Mouse (Mus musculus): ENCODE data around the gene Serpinb2. TPM values are rescaled to one million over a fixed set of nuclear protein-coding genes. Genes with fewer than 3 reads are reported as not detected.

Gene Serpinb2
- polyA plus RNA-seq, 1 experiment from 2014 or later: 0.25 TPM

GRCm38 (mm10) chr1:107528325-107529078 lies 17.3 kb downstream of the Serpinb2 start:
- Histone ChIP-seq H3K27me3 (replicated peaks; ENCODE audit: low read depth, poor library complexity, severe bottlenecking) (no peaks in the 10 kb centered on the region), H3K27ac (replicated peaks) (no peak overlapping the region), H3K4me1 (no peaks in the 10 kb centered on the region), H3K4me3 (no peak overlapping the region), H3K9me3 (no peaks in the 10 kb centered on the region), H3K36me3 (replicated peaks) (no peaks in the 10 kb centered on the region)
- no peak for DNase-seq (ENCODE audit: low spot score)
- 83% methylated on average over 3 of the region's 3 CpGs for WGBS

- Histone ChIP-seq H3K27ac (replicated peaks) (no peak overlapping the region), H3K27me3 (replicated peaks; ENCODE audit: low read depth, poor library complexity, severe bottlenecking) (no peaks in the 10 kb centered on the region), H3K36me3 (replicated peaks) (no peaks in the 10 kb centered on the region), H3K4me3 (no peak overlapping the region), H3K9me3 (no peaks in the 10 kb centered on the region), H3K4me1 (no peaks in the 10 kb centered on the region)
- 54% methylated on average over 5 of the region's 5 CpGs for WGBS
- DNase-seq (ENCODE audit: low spot score): no peak
Observed at GRCm38 (mm10) chr1:107529365-107530052, 18.3 kb downstream of the Serpinb2 start.

- 82% methylated on average over 3 of the region's 3 CpGs for WGBS
- H3K27me3 ChIP-seq (replicated peaks; ENCODE audit: low read depth, poor library complexity, severe bottlenecking): no peaks in the 10 kb centered on the region
- H3K4me1 ChIP-seq: no peaks in the 10 kb centered on the region
- no peak overlapping the region for H3K27ac ChIP-seq (replicated peaks)
- no peaks in the 10 kb centered on the region for H3K36me3 ChIP-seq (replicated peaks)
- DNase-seq (ENCODE audit: low spot score): no peak
- no peak overlapping the region for H3K4me3 ChIP-seq
- H3K9me3 ChIP-seq: no peaks in the 10 kb centered on the region
Observed at GRCm38 (mm10) chr1:107533736-107534135, 22.5 kb downstream of the Serpinb2 start.

- no peak overlapping the region for H3K27ac ChIP-seq (replicated peaks)
- DNase-seq (ENCODE audit: low spot score): no peak
- no peaks in the 10 kb centered on the region for H3K27me3 ChIP-seq (replicated peaks; ENCODE audit: low read depth, poor library complexity, severe bottlenecking)
- no peaks in the 10 kb centered on the region for H3K36me3 ChIP-seq (replicated peaks)
- no peaks in the 10 kb centered on the region for H3K9me3 ChIP-seq
- no peak overlapping the region for H3K4me3 ChIP-seq
- WGBS: 67% methylated on average over 1 of the region's 1 CpGs
- no peaks in the 10 kb centered on the region for H3K4me1 ChIP-seq
Observed at GRCm38 (mm10) chr1:107537435-107537834, 26.2 kb downstream of the Serpinb2 start.

GRCm38 (mm10) chr1:107559494-107559893 lies 48.3 kb downstream of the Serpinb2 start:
- Histone ChIP-seq H3K4me3 (no peak overlapping the region), H3K36me3 (replicated peaks) (no peaks in the 10 kb centered on the region), H3K27ac (replicated peaks) (no peak overlapping the region), H3K4me1 (no peaks in the 10 kb centered on the region), H3K27me3 (replicated peaks; ENCODE audit: low read depth, poor library complexity, severe bottlenecking) (no peaks in the 10 kb centered on the region), H3K9me3 (no peaks in the 10 kb centered on the region)
- 93% methylated on average over 3 of the region's 3 CpGs for WGBS
- no peak for DNase-seq (ENCODE audit: low spot score)

GRCm38 (mm10) chr1:107562110-107562509 lies 50.9 kb downstream of the Serpinb2 start:
- Histone ChIP-seq H3K27ac (replicated peaks) (no peak overlapping the region), H3K4me3 (no peak overlapping the region), H3K9me3 (no peaks in the 10 kb centered on the region), H3K4me1 (no peaks in the 10 kb centered on the region), H3K36me3 (replicated peaks) (no peaks in the 10 kb centered on the region), H3K27me3 (replicated peaks; ENCODE audit: low read depth, poor library complexity, severe bottlenecking) (no peaks in the 10 kb centered on the region)
- no peak for DNase-seq (ENCODE audit: low spot score)
- WGBS: 84% methylated on average over 1 of the region's 1 CpGs

GRCm38 (mm10) chr1:107565644-107566043 lies 54.4 kb downstream of the Serpinb2 start:
- Histone ChIP-seq H3K4me1 (no peaks in the 10 kb centered on the region), H3K27ac (replicated peaks) (no peak overlapping the region), H3K36me3 (replicated peaks) (no peaks in the 10 kb centered on the region), H3K9me3 (no peaks in the 10 kb centered on the region), H3K27me3 (replicated peaks; ENCODE audit: low read depth, poor library complexity, severe bottlenecking) (no peaks in the 10 kb centered on the region), H3K4me3 (no peak overlapping the region)
- DNase-seq (ENCODE audit: low spot score): no peak

- H3K27me3 ChIP-seq (replicated peaks; ENCODE audit: low read depth, poor library complexity, severe bottlenecking): no peaks in the 10 kb centered on the region
- DNase-seq (ENCODE audit: low spot score): no peak
- no peaks in the 10 kb centered on the region for H3K4me1 ChIP-seq
- H3K4me3 ChIP-seq: no peak overlapping the region
- WGBS: 90% methylated on average over 2 of the region's 2 CpGs
- H3K9me3 ChIP-seq: no peaks in the 10 kb centered on the region
- H3K27ac ChIP-seq (replicated peaks): no peak overlapping the region
- H3K36me3 ChIP-seq (replicated peaks): no peaks in the 10 kb centered on the region
Observed at GRCm38 (mm10) chr1:107576094-107576493, 64.9 kb downstream of the Serpinb2 start.

- H3K9me3 ChIP-seq: no peaks in the 10 kb centered on the region
- no peaks in the 10 kb centered on the region for H3K36me3 ChIP-seq (replicated peaks)
- no peaks in the 10 kb centered on the region for H3K4me1 ChIP-seq
- DNase-seq (ENCODE audit: low spot score): no peak
- H3K27me3 ChIP-seq (replicated peaks; ENCODE audit: low read depth, poor library complexity, severe bottlenecking): no peaks in the 10 kb centered on the region
- WGBS: 92% methylated on average over 1 of the region's 1 CpGs
- no peak overlapping the region for H3K27ac ChIP-seq (replicated peaks)
- no peak overlapping the region for H3K4me3 ChIP-seq
Observed at GRCm38 (mm10) chr1:107577514-107577913, 66.3 kb downstream of the Serpinb2 start.

GRCm38 (mm10) chr1:107581220-107581619 lies 70.0 kb downstream of the Serpinb2 start:
- Histone ChIP-seq H3K27me3 (replicated peaks; ENCODE audit: low read depth, poor library complexity, severe bottlenecking) (no peaks in the 10 kb centered on the region), H3K4me1 (no peaks in the 10 kb centered on the region), H3K9me3 (no peaks in the 10 kb centered on the region), H3K36me3 (replicated peaks) (no peaks in the 10 kb centered on the region), H3K4me3 (no peak overlapping the region), H3K27ac (replicated peaks) (no peak overlapping the region)
- WGBS: 86% methylated on average over 1 of the region's 1 CpGs
- DNase-seq (ENCODE audit: low spot score): no peak

GRCm38 (mm10) chr1:107582900-107583299 lies 71.7 kb downstream of the Serpinb2 start:
- H3K4me1 ChIP-seq: no peaks in the 10 kb centered on the region
- H3K9me3 ChIP-seq: no peaks in the 10 kb centered on the region
- no peak for DNase-seq (ENCODE audit: low spot score)
- no peaks in the 10 kb centered on the region for H3K27me3 ChIP-seq (replicated peaks; ENCODE audit: low read depth, poor library complexity, severe bottlenecking)
- no peak overlapping the region for H3K27ac ChIP-seq (replicated peaks)
- H3K36me3 ChIP-seq (replicated peaks): no peaks in the 10 kb centered on the region
- H3K4me3 ChIP-seq: no peak overlapping the region

GRCm38 (mm10) chr1:107583958-107584376 lies 72.7 kb downstream of the Serpinb2 start:
- WGBS: 47% methylated on average over 1 of the region's 1 CpGs
- no peaks in the 10 kb centered on the region for H3K9me3 ChIP-seq
- no peaks in the 10 kb centered on the region for H3K27me3 ChIP-seq (replicated peaks; ENCODE audit: low read depth, poor library complexity, severe bottlenecking)
- no peaks in the 10 kb centered on the region for H3K4me1 ChIP-seq
- no peak overlapping the region for H3K4me3 ChIP-seq
- H3K36me3 ChIP-seq (replicated peaks): no peaks in the 10 kb centered on the region
- no peak overlapping the region for H3K27ac ChIP-seq (replicated peaks)
- no peak for DNase-seq (ENCODE audit: low spot score)

GRCm38 (mm10) chr1:107584932-107585331 lies 73.7 kb downstream of the Serpinb2 start:
- Histone ChIP-seq H3K27me3 (replicated peaks; ENCODE audit: low read depth, poor library complexity, severe bottlenecking) (no peaks in the 10 kb centered on the region), H3K36me3 (replicated peaks) (no peaks in the 10 kb centered on the region), H3K27ac (replicated peaks) (no peak overlapping the region), H3K4me3 (no peak overlapping the region), H3K4me1 (peaks cover 4% of the 10 kb centered on the region), H3K9me3 (no peaks in the 10 kb centered on the region)
- 87% methylated on average over 3 of the region's 3 CpGs for WGBS
- no peak for DNase-seq (ENCODE audit: low spot score)
